Mouse (Mus musculus) liver, embryonic 14.5 days (tissue): ENCODE measurements at regions not wholly inside any gene's neighbourhood (a gene's known extent, or its start where the extent isn't known, plus 50 kb on each side); places are given as distances from the start of the nearest gene placed in this dataset.

ENCODE experiments used
- CTCF ChIP-seq: IDR thresholded peaks from 2 replicates; pipeline ENCODE4 v1.5.1; 2016; ENCODE audit warnings: antibody characterized with exemption, low read depth, control low read depth
- EP300 ChIP-seq: IDR thresholded peaks from 2 replicates; pipeline ENCODE4 v1.6.1; 2016; ENCODE audit warnings: antibody characterized with exemption, low read depth

DNA sequence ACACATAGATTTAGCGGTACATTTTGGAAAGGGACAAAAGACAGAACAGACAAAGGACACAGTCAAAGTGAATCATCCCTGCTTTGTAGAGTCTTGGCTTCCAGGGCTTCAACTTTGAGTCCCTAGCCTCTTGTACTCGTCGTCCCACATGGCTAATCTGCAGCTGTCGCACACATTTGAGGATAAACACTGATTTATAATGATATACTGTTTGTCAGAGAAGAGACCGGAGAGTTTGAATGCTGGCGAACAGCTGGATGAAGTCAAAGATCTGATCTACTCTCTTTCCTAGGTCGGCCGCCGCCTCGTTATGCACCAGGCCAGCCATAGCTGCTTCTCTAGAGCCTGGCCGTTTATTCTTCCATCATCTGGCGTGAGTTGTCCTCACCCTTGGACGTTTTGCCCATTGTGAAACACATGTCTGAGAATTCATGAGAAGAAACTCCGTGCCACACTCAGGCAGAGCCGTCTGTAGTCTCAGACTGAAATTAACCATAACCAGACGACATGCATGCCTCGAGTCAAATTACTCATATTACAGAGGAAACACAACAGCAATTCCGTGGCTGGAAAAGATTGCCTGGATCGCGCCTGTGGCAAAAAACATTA is 448.4 kb upstream of the Rgma start:
- TF ChIP-seq CTCF = no peak
- TF ChIP-seq EP300 = no peak
